Comparison of ENCODE assay signal across 17 mouse cellular contexts in the genomic region with DNA sequence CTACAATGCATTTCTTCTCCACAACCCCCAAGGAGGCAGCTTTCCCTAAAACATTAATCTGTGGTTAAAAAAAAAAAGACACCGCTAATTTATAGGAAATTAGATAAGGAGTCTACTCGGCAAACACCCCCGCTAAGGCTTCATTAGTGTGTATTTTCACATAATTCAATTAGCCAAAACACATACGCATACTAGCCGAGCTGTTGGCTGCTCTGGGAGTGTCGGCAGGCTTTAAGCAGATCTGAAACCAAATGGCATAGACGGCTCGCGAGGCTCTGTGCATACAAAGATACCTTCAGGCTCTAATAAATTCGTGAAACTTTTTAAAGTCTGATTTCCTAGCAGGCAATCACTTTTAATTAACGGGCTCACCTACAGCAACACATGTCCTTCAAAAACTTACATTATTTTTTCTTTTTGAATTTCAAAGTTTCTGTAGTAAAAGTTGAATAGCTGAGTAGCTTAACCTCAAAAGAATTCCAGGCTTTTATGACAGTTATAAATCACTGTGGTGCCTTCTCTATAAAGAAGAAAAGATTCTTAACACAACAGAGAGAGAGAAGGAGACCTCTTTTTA.
DNase-seq lines count a peak whose midpoint lies in the region; ATAC-seq lines count a peak whose summit lies in the region.
"Had no signal": no experiment of that assay in that cellular context is flagged by ENCODE, and none has a peak within 500 bp of the region (broad histone marks: within the 10 kb centered on the region; RNA-seq: fewer than 3 reads in every experiment).

No protein-coding gene starts in this region.

- peak overlapping the region; percentile 3; the same call in 1 of the 2 replicates for H3K4me3 ChIP-seq in kidney, embryonic 16.5 days (ENCODE audit: low read length)
- H3K4me3 ChIP-seq in intestine, embryonic 14.5 days (ENCODE audit: low read depth, low read length), result no peak overlapping the region
- no peak overlapping the region for H3K4me3 ChIP-seq in limb, embryonic 15.5 days
- H3K4me3 ChIP-seq: erythroblast, embryonic 14.5 days; left cerebral cortex, adult 2 months; liver, embryonic 13.5 days; myocyte had no signal

- no peak overlapping the region for H3K27ac ChIP-seq in kidney, embryonic 16.5 days (ENCODE audit: low read length)
- 0 out of 2 replicates have a peak overlapping the region, but pooled peaks have one; percentile 5 for H3K27ac ChIP-seq in intestine, embryonic 14.5 days (ENCODE audit: low read depth)
- no peak overlapping the region for H3K27ac ChIP-seq in limb, embryonic 15.5 days
- H3K27ac ChIP-seq: left cerebral cortex, adult 2 months; liver, embryonic 13.5 days had no signal

- intact Hi-C loops in left cerebral cortex, postnatal 25 days (cut with DNase I), result no loop called here

- H3K4me1 ChIP-seq in kidney, embryonic 16.5 days (ENCODE audit: insufficient read depth, low read length), result no peaks in the 10 kb centered on the region
- peaks cover 15% of the 10 kb centered on the region for H3K4me1 ChIP-seq in intestine, embryonic 14.5 days (replicated peaks; ENCODE audit: control insufficient read depth, insufficient read depth, low read length)
- H3K4me1 ChIP-seq in limb, embryonic 15.5 days, result peaks cover 6% of the 10 kb centered on the region

- peak overlapping the region; percentile 39 for H3K4me2 ChIP-seq in kidney, embryonic 16.5 days (replicated peaks; ENCODE audit: low read depth, low read length)
- peak overlapping the region; percentile 34 for H3K4me2 ChIP-seq in intestine, embryonic 14.5 days (ENCODE audit: low read length)
- H3K4me2 ChIP-seq in limb, embryonic 15.5 days, result 0 out of 2 replicates have a peak overlapping the region, but pooled peaks have one; percentile 5
- H3K4me2 ChIP-seq: liver, embryonic 13.5 days had no signal

- peaks cover 6% of the 10 kb centered on the region; the same call in 1 of the 2 replicates for H3K27me3 ChIP-seq in kidney, embryonic 16.5 days (ENCODE audit: insufficient read depth, low read length)
- no peaks in the 10 kb centered on the region for H3K27me3 ChIP-seq in intestine, embryonic 14.5 days (replicated peaks; ENCODE audit: control insufficient read depth, insufficient read depth, low read length)
- H3K27me3 ChIP-seq in limb, embryonic 15.5 days, result peaks cover 4% of the 10 kb centered on the region

- H3K9ac ChIP-seq in kidney, embryonic 16.5 days (replicated peaks; ENCODE audit: low read length), result no peak overlapping the region
- H3K9ac ChIP-seq in intestine, embryonic 14.5 days (ENCODE audit: low read length), result no peak overlapping the region
- no peak overlapping the region for H3K9ac ChIP-seq in limb, embryonic 15.5 days
- H3K9ac ChIP-seq: forebrain, postnatal 0 days; liver, embryonic 13.5 days had no signal

- no peaks in the 10 kb centered on the region for H3K36me3 ChIP-seq in kidney, embryonic 16.5 days (ENCODE audit: insufficient read depth, low read length)
- H3K36me3 ChIP-seq in intestine, embryonic 14.5 days (ENCODE audit: control insufficient read depth, insufficient read depth, low read length), result no peaks in the 10 kb centered on the region
- H3K36me3 ChIP-seq in limb, embryonic 15.5 days, result no peaks in the 10 kb centered on the region
- H3K36me3 ChIP-seq: liver, embryonic 13.5 days had no signal

- no peaks in the 10 kb centered on the region for H3K9me3 ChIP-seq in kidney, embryonic 16.5 days (ENCODE audit: low read length)
- no peaks in the 10 kb centered on the region for H3K9me3 ChIP-seq in intestine, embryonic 14.5 days (ENCODE audit: control insufficient read depth, low read length)
- H3K9me3 ChIP-seq in limb, embryonic 15.5 days, result no peaks in the 10 kb centered on the region
- H3K9me3 ChIP-seq: liver, embryonic 13.5 days had no signal

- WGBS in kidney, embryonic 16.5 days, result 6% methylated on average over 11 of the region's 11 CpGs
- WGBS in intestine, embryonic 14.5 days, result 15% methylated on average over 11 of the region's 11 CpGs
- 7% methylated on average over 11 of the region's 11 CpGs for WGBS in limb, embryonic 15.5 days

- no peak for DNase-seq in kidney, postnatal 36 days
- peak; percentile 60 for DNase-seq in embryo, embryonic 10 days (ENCODE audit: low spot score)
- DNase-seq in intestine, embryonic 14.5 days (ENCODE audit: low spot score), result no peak
- DNase-seq in left cerebral cortex, postnatal 25 days (ENCODE audit: low spot score in 2 of 2), result no peak
- DNase-seq in left cerebral cortex, adult 9 months (ENCODE audit: low spot score in 2 of 2), result no peak
- no peak for DNase-seq in urinary bladder, postnatal 4 days (ENCODE audit: low spot score in 2 of 2)
- DNase-seq: cerebellum, adult 8-10 months; forebrain, postnatal 0 days; gastrocnemius, postnatal 25 days; liver, embryonic 13.5 days; thymus, adult 2 months had no signal

- ATAC-seq in kidney, embryonic 16.5 days (ENCODE audit: low FRiP score, low TSS enrichment), result no peak
- no peak for ATAC-seq in intestine, embryonic 14.5 days (replicated peaks; ENCODE audit: low FRiP score, low TSS enrichment, low read depth)
- no peak for ATAC-seq in limb, embryonic 15.5 days (ENCODE audit: insufficient number of reproducible peaks, low FRiP score, low TSS enrichment, low read depth)
- ATAC-seq: forebrain, postnatal 0 days; inflammation-experienced regulatory T-cells, adult 6 months had no signal
